Mouse (Mus musculus) CH12.LX (cell line): ENCODE measurements around the gene Sult1a1. TPM values are rescaled to one million over a fixed set of nuclear protein-coding genes. Genes with fewer than 3 reads are reported as not detected.
A peak's percentile ranks its signal among the peaks of the same experiment; 100 is the strongest.

Experiments
- DNase-seq: peaks from one replicate; pipeline ENCODE4 v3.0.0-alpha.2; 2013; ENCODE audit errors: extremely low read depth
- H3K27ac ChIP-seq: 2 replicates; pipeline ENCODE4 v1.5.1; 2012; ENCODE audit warnings: low read depth, mild to moderate bottlenecking, control low read depth, moderate library complexity; ENCODE audit not compliant: insufficient read depth
- H3K27me3 ChIP-seq: replicated peaks from 2 replicates; pipeline ENCODE3; 2012; ENCODE audit warnings: inconsistent platforms
- H3K36me3 ChIP-seq, 2 experiments: replicated peaks in 1 of 2; 2 replicates each; pipeline versions ENCODE3 to v1.6.1; 2012; ENCODE audit warnings: inconsistent platforms in 1 of 2, low read length in 1 of 2, mild to moderate bottlenecking in 1 of 2, mixed read lengths in 1 of 2, moderate library complexity in 1 of 2; ENCODE audit not compliant: control insufficient read depth in 1 of 2, insufficient read depth in 1 of 2
- H3K4me1 ChIP-seq, 2 experiments: 2 replicates each; pipeline ENCODE4 v1.6.1; 2012; ENCODE audit warnings: inconsistent platforms in 1 of 2, moderate library complexity in 1 of 2; ENCODE audit not compliant: insufficient read depth in 2 of 2, control insufficient read depth in 1 of 2
- H3K4me2 ChIP-seq: 2 replicates; pipeline ENCODE4 v1.6.1; 2012; ENCODE audit warnings: low read depth, mild to moderate bottlenecking, control low read depth; ENCODE audit not compliant: poor library complexity, insufficient read depth, severe bottlenecking
- H3K4me3 ChIP-seq, 3 experiments: fragments of 150-350 bp in 1 of 3; sonication (generic) in 1 of 3; replicated peaks in 1 of 3; 2 replicates each; pipeline versions ENCODE3 to v1.5.1; 2011 to 2012; ENCODE audit warnings: low read depth in 2 of 3, low read length in 2 of 3, mild to moderate bottlenecking in 2 of 3, moderate library complexity in 2 of 3, control low read depth in 1 of 3, improper control_type of control experiment in 1 of 3, inconsistent platforms in 1 of 3, mixed read lengths in 1 of 3; ENCODE audit not compliant: poor library complexity in 1 of 3
- H3K79me2 ChIP-seq: replicated peaks from 2 replicates; pipeline ENCODE4 v1.6.1; 2012; ENCODE audit warnings: mild to moderate bottlenecking, moderate library complexity; ENCODE audit not compliant: control insufficient read depth, poor library complexity, insufficient read depth, severe bottlenecking; ENCODE audit errors: extremely low read depth
- H3K9ac ChIP-seq: 2 replicates; pipeline ENCODE4 v1.6.1; 2012; ENCODE audit warnings: low read depth, mild to moderate bottlenecking, control low read depth, moderate library complexity; ENCODE audit not compliant: insufficient read depth
- H3K9me3 ChIP-seq: replicated peaks from 2 replicates; pipeline ENCODE3; 2012; ENCODE audit warnings: low read length, inconsistent platforms, mixed read lengths
- BHLHE40 ChIP-seq: IDR thresholded peaks from 2 replicates; pipeline ENCODE4 v1.6.1; 2011; ENCODE audit warnings: mild to moderate bottlenecking, low read depth, low read length, improper control_type of control experiment
- CHD1 ChIP-seq: IDR thresholded peaks from 2 replicates; pipeline ENCODE4 v1.6.1; 2012; ENCODE audit warnings: low read depth, low read length, improper control_type of control experiment, inconsistent platforms
- CHD2 ChIP-seq: IDR thresholded peaks from 2 replicates; pipeline ENCODE4 v1.6.1; 2011; ENCODE audit warnings: low read length, improper control_type of control experiment
- CTCF ChIP-seq, 2 experiments: IDR thresholded peaks in 1 of 2; conservative IDR thresholded peaks in 1 of 2; 2 replicates each; pipeline ENCODE4 v1.5.1; 2011 to 2012; ENCODE audit warnings: low read depth in 2 of 2, low read length in 2 of 2, improper control_type of control experiment in 1 of 2, inconsistent platforms in 1 of 2, mild to moderate bottlenecking in 1 of 2, moderate library complexity in 1 of 2
- E2F4 ChIP-seq: IDR thresholded peaks from 2 replicates; pipeline ENCODE4 v1.6.1; 2011; ENCODE audit warnings: low read depth, low read length, improper control_type of control experiment; ENCODE audit not compliant: insufficient replicate concordance
- ELF1 ChIP-seq: IDR thresholded peaks from 2 replicates; pipeline ENCODE4 v1.6.1; 2014; ENCODE audit warnings: low read depth, mild to moderate bottlenecking, inconsistent platforms, low read length, improper control_type of control experiment
- EP300 ChIP-seq: IDR thresholded peaks from 2 replicates; pipeline ENCODE4 v1.6.1; 2011; ENCODE audit warnings: low read length, improper control_type of control experiment
- ETS1 ChIP-seq: conservative IDR thresholded peaks from 2 replicates; pipeline ENCODE4 v1.6.1; 2012; ENCODE audit warnings: low read depth, mild to moderate bottlenecking, inconsistent platforms, low read length, improper control_type of control experiment, moderate library complexity
- GABPA ChIP-seq: IDR thresholded peaks from 2 replicates; pipeline ENCODE4 v1.6.1; 2012; ENCODE audit warnings: low read depth, low read length, improper control_type of control experiment, inconsistent platforms; ENCODE audit not compliant: insufficient replicate concordance
- JUN ChIP-seq: IDR thresholded peaks from 2 replicates; pipeline ENCODE4 v1.6.1; 2011; ENCODE audit warnings: low read depth, mild to moderate bottlenecking, low read length, improper control_type of control experiment, moderate library complexity; ENCODE audit not compliant: insufficient read depth
- JUND ChIP-seq: conservative IDR thresholded peaks from 2 replicates; pipeline ENCODE4 v1.6.1; 2011; ENCODE audit warnings: low read depth, low read length, improper control_type of control experiment
- MAX ChIP-seq: IDR thresholded peaks from 2 replicates; pipeline ENCODE4 v1.6.1; 2011; ENCODE audit warnings: low read length, improper control_type of control experiment
- MAZ ChIP-seq: IDR thresholded peaks from 2 replicates; pipeline ENCODE4 v1.6.1; 2012; ENCODE audit warnings: low read depth, mild to moderate bottlenecking, inconsistent platforms, low read length, improper control_type of control experiment, moderate library complexity
- MEF2A ChIP-seq: IDR thresholded peaks from 2 replicates; pipeline ENCODE4 v1.6.1; 2014; ENCODE audit warnings: low read depth, mild to moderate bottlenecking, inconsistent platforms, low read length, improper control_type of control experiment, borderline replicate concordance
- MXI1 ChIP-seq: IDR thresholded peaks from 2 replicates; pipeline ENCODE4 v1.6.1; 2011; ENCODE audit warnings: mild to moderate bottlenecking, low read depth, low read length, improper control_type of control experiment
- MYC ChIP-seq: IDR thresholded peaks from 2 replicates; pipeline ENCODE4 v1.6.1; 2011; ENCODE audit warnings: low read depth, mild to moderate bottlenecking, improper control_type of control experiment, low read length
- NELFE ChIP-seq: IDR thresholded peaks from 2 replicates; pipeline ENCODE4 v1.6.1; 2011; ENCODE audit warnings: low read depth, low read length, improper control_type of control experiment
- NRF1 ChIP-seq: IDR thresholded peaks from 2 replicates; pipeline ENCODE4 v1.6.1; 2014; ENCODE audit warnings: low read depth, mild to moderate bottlenecking, inconsistent platforms, low read length, improper control_type of control experiment, moderate library complexity
- PAX5 ChIP-seq: IDR thresholded peaks from 2 replicates; pipeline ENCODE4 v1.6.1; 2012; ENCODE audit warnings: low read length, inconsistent platforms, mixed read lengths
- POLR2A ChIP-seq: IDR thresholded peaks from 2 replicates; pipeline ENCODE4 v1.6.1; 2011; ENCODE audit warnings: low read depth, mild to moderate bottlenecking, improper control_type of control experiment, low read length
- RCOR1 ChIP-seq: conservative IDR thresholded peaks from 2 replicates; pipeline ENCODE4 v1.6.1; 2012; ENCODE audit warnings: low read depth, mild to moderate bottlenecking, inconsistent platforms, low read length, improper control_type of control experiment
- SIN3A ChIP-seq: IDR thresholded peaks from 2 replicates; pipeline ENCODE4 v1.6.1; 2012; ENCODE audit warnings: low read length, improper control_type of control experiment, inconsistent platforms
- SMC3 ChIP-seq: IDR thresholded peaks from 2 replicates; pipeline ENCODE4 v1.6.1; 2011; ENCODE audit warnings: low read depth, low read length, improper control_type of control experiment
- TBP ChIP-seq: conservative IDR thresholded peaks from 2 replicates; pipeline ENCODE4 v1.6.1; 2011; ENCODE audit warnings: low read depth, low read length, improper control_type of control experiment
- TCF12 ChIP-seq: IDR thresholded peaks from 2 replicates; pipeline ENCODE4 v1.6.1; 2014; ENCODE audit warnings: low read depth, mild to moderate bottlenecking, inconsistent platforms, low read length, improper control_type of control experiment
- UBTF ChIP-seq: IDR thresholded peaks from 2 replicates; pipeline ENCODE4 v1.6.1; 2012; ENCODE audit warnings: low read depth, mild to moderate bottlenecking, inconsistent platforms, low read length, improper control_type of control experiment, moderate library complexity
- USF1 ChIP-seq: IDR thresholded peaks from 2 replicates; pipeline ENCODE4 v1.6.1; 2014; ENCODE audit warnings: low read depth, mild to moderate bottlenecking, inconsistent platforms, low read length, improper control_type of control experiment
- ZMIZ1 ChIP-seq: IDR thresholded peaks from 2 replicates; pipeline ENCODE4 v1.6.1; 2012; ENCODE audit warnings: low read depth, mild to moderate bottlenecking, inconsistent platforms, low read length, improper control_type of control experiment
- ZNF384 ChIP-seq: IDR thresholded peaks from 2 replicates; pipeline ENCODE4 v1.6.1; 2012; ENCODE audit warnings: low read depth, low read length, improper control_type of control experiment, inconsistent platforms
- dilution Hi-C: fragments of 300-500 bp; cut with MboI; formaldehyde crosslinking; loops from 2 replicates; pipeline ENCODE4 v1.14.3; 2020; ENCODE audit warnings: low sequenced_read_pairs; ENCODE audit not compliant: extremely low pct_unique_long_range_greater_than_20kb, extremely low pct_ligation_motif_present
- in situ Hi-C: fragments of 300-500 bp; cut with MboI; formaldehyde crosslinking; loops from 3 replicates; pipeline ENCODE4 v1.14.3; 2019; ENCODE audit warnings: low sequenced_read_pairs, low pct_ligation_motif_present, low pct_unique_long_range_greater_than_20kb, mixed read lengths
- polyA plus RNA-seq: library from polyadenylated mRNA; unstranded; fragments of >175 nt; gene quantifications from 2 replicates; pipeline ENCODE4 v1.2.1, GENCODE M21; 2012; ENCODE audit warnings: low read depth; ENCODE audit not compliant: insufficient read length
- total RNA-seq, 2 experiments: library from RNA; depleted of rRNA; stranded (reverse); fragments of 300-350 nt in 1 of 2; fragments of >200 nt in 1 of 2; gene quantifications; 2 replicates each; pipeline ENCODE4 v1.2.3; 2012 to 2014

The Sult1a1 gene
- total and polyA plus RNA-seq, 3 experiments = 0.34 to 0.87 (median 0.87) TPM

GRCm38 (mm10) chr7:126695631-126696207 is 19.5 kb upstream of the Sult1a1 start, which contains the start of gene Slx1b (continued):
- TF ChIP-seq CHD1 (no peak; the same call in 1 of the 2 replicates), BHLHE40 (peak; percentile 32; the same call in 1 of the 2 replicates), MEF2A (peak; percentile 38; the same call in 1 of the 2 replicates), MAX (peak; percentile 86), ELF1 (peak; percentile 100), PAX5 (no peak), POLR2A (peak; percentile 74), JUND (no peak), TCF12 (peak; percentile 62), NELFE (peak; percentile 71), MAZ (no peak), ZNF384 (no peak), CTCF (conservative IDR thresholded peaks at IDR 0.05 in 1 of 2, IDR thresholded peaks at IDR 0.05 in 1 of 2; ENCODE audit: low read depth in 2 of 2, low read length in 2 of 2) (peak; percentile 86 to 90), USF1 (no peak), E2F4 (no peak), MYC (peak; percentile 84), JUN (no peak), SMC3 (peak; percentile 66)

GRCm38 (mm10) chr7:126695210-126695611 is 19.0 kb upstream of the Sult1a1 start, which contains the start of gene Bola2:
Gene Bola2, plus strand, starts transcription at chr7:126695401.
- H3K9ac ChIP-seq = peak within 1 kb of the TSS; percentile 99
- no peaks in the 10 kb centered on the region for H3K27me3 ChIP-seq
- no peaks in the 10 kb centered on the region for H3K9me3 ChIP-seq
- H3K36me3 ChIP-seq = peaks cover 44 to 60% of the 10 kb centered on the region in 2 experiments
- peaks cover 14 to 47% of the 10 kb centered on the region in 2 experiments for H3K4me1 ChIP-seq
- H3K4me3 ChIP-seq = peak within 1 kb of the TSS; percentile 83 to 98 (median 92)
- peaks cover 27% of the 10 kb centered on the region for H3K79me2 ChIP-seq
- peak within 1 kb of the TSS; percentile 96 for H3K27ac ChIP-seq
- dilution Hi-C loops = no loop called here
- H3K4me2 ChIP-seq = peak within 1 kb of the TSS; percentile 54
- in situ Hi-C loops = no loop called here
- no peak for TF ChIP-seq MEF2A
- peak; percentile 62 for TF ChIP-seq POLR2A
- TF ChIP-seq MXI1 = no peak
- TF ChIP-seq UBTF = no peak; the same call in 1 of the 2 replicates
- no peak for TF ChIP-seq JUN
- no peak for TF ChIP-seq PAX5
- no peak for TF ChIP-seq SIN3A
- TF ChIP-seq JUND = no peak
- peak; percentile 44; the same call in 1 of the 2 replicates for TF ChIP-seq ZMIZ1
- TF ChIP-seq CHD2 = no peak
- TF ChIP-seq MYC = no peak
- peak; percentile 60 for TF ChIP-seq CHD1
- TF ChIP-seq SMC3 = no peak
- no peak for TF ChIP-seq NRF1
- TF ChIP-seq NELFE = peak; percentile 77
- TF ChIP-seq MAX = no peak; the same call in 1 of the 2 replicates
- no peak for TF ChIP-seq GABPA
- no peak for TF ChIP-seq USF1
- peak; percentile 98 for TF ChIP-seq ZNF384
- no peak for TF ChIP-seq RCOR1
- TF ChIP-seq TBP = no peak
- no peak for TF ChIP-seq EP300
- no peak for TF ChIP-seq ETS1
- TF ChIP-seq TCF12 = peak; percentile 20
- TF ChIP-seq, all 38 proteins: peak for 6
- peak; percentile 81 for DNase-seq
